Mouse (Mus musculus): Measurements from ENCODE around the gene Lce1c. TPM values are rescaled to one million over a fixed set of nuclear protein-coding genes. Genes with fewer than 3 reads are reported as not detected.

The Lce1c gene
- total RNA-seq (2023): not detected

DNA sequence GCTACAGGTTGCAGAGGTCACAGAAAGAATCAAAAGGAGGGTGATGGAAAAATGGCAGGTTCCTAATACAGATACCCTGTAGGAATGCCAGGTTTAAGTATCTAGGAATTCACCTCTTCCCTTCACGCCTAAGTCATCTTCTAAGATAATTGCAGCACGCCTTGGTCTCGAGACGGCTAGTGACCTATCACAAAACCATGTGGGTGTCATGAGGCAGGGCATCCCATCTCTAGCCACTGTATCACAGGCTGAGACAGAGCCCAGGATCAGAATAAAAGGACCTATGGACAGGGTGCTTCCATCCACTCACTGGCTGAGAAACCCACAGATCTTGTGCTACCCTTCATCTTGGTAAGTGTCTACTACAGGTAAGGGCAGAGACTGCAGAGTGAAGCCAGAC, at the start of gene Lce1c:
Gene Lce1c, plus strand, starts transcription at position 301 of the 400 bp plus-strand sequence.

DNA sequence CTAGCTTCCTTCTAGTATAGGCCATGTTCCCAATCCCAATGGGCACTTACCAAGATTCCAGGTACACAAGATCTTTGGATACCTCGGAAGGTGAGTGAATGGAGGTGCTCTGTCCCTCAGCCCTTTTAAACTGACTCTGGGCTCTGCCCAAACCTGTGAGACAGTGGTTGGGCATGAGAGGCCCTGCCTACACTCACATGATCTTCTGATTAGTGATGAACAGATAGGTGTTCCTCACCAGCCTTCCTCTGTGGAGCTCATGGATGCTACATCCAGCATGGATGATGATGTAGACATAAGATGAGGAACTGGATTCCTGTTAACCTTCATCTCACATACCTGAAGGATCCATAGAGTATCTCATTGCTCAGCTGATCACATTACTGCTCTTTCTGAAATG, 30.8 kb upstream of the Lce1c start, which contains the start of gene Lce1a1:
Gene Lce1a1, minus strand, starts transcription at position 101 of the 400 bp plus-strand sequence.

DNA sequence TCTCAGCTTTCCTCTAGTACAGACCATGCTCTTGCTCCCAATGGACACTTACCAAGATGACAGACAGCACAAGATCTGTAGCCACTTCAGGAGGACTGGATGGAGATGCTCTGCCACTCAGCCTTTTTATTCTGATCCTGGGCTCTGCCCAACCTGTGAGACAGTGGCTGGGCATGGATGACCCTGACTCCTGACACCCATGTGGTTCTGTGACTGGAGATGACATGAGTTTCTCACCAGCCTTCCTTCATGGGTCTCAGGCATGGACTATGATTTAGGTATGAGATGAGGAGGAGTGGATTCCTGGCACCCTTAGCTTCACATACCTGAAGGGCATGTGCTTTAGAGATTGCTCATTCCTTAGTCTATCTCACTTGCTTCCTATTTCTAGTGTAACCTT, 22.2 kb upstream of the Lce1c start, which contains the start of gene Lce1b:
Gene Lce1b, minus strand, starts transcription at position 101 of the 400 bp plus-strand sequence.

DNA sequence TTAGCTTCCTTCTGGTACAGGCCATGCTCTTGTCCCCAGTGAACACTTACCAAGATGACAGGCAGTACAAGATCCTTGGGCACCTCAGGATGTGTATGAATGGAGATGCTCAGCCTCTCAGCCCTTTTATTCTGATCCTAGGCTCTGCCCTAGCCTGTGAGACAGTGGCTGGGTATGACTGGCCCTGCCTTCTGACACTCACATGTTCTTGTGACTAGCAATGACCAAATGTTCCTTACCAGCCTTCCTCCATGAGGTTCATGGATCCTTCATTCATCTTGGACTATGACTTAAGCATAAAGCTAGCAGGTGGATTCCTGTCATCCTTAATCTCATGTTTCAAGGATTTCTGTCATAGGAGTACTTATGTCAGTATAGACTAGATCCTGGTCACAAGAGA, 8.8 kb upstream of the Lce1c start, which contains the start of gene Lce1a2:
Gene Lce1a2, minus strand, starts transcription at position 101 of the 400 bp plus-strand sequence.

DNA sequence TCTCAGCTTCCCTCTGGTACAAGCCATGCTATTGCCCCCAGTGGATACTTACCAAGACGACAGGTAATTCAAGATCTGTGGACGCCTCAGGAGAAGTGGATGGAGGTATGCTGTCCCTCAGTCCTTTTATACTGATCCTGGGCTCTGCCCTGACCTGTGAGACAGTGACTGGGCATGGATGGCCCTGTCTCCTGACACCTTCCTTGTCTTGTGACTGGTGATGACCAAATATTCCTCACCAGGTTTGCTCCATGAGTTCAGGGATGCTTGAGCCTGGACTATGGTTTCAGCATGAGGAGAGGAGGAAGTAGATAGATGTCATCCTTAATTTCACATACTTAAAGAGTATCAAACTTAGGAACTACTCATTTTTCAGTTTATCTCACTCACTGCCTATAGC, 8.1 kb downstream of the Lce1c start, which contains the start of gene Lce1d:
Gene Lce1d, minus strand, starts transcription at position 101 of the 400 bp plus-strand sequence.

DNA sequence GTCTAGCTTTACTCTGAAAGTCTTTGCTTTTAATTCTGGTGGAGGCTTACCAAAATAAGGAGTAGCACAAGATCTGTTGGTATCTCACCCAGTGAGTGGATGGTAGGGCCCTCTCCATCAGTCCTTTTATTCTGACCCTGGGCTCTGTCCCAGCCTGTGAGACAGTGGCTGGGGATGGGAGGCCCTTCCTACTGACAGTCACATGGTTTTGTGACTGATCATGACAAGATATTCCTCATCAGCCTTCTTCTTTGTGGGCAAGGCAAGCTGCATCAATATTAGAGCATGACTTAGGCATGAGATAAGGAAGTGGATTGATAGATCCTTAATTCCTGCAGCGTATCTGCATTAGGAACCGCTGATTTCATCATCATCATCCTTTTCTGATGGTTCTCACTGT, 29.9 kb downstream of the Lce1c start, which contains the start of gene Lce1e:
Gene Lce1e, minus strand, starts transcription at position 101 of the 400 bp plus-strand sequence.

DNA sequence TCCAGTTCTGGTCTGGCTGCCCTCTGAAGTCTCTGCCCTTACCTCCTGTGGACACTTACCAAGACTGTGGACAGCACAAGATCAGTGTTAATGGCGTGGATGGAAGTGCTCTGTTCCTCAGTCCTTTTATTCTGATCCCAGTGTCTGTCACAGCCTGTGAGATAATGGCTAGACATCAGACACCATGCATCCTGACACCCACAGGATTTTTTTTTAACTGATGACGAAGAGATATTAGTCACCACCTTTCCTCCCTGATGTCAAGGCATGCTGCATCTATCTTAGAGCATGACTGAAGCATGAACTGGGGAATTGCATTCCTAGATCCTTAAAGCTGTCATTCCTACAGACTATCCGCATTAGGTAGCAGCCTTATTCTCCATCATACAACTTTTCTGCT, 41.2 kb downstream of the Lce1c start, which contains the start of gene Lce1f:
Gene Lce1f, minus strand, starts transcription at position 101 of the 400 bp plus-strand sequence.

Other genes with a start within 250 kb of the Lce1c start
- gene Gm9774, start 249.8 kb upstream of the Lce1c start, total RNA-seq (2023): under 1 TPM in 1 of 2 experiments, not detected in 1; 0.90 TPM
- gene Sprr2k, start 246.7 kb upstream of the Lce1c start, total RNA-seq (2023): not detected
- gene Sprr1b, start 240.5 kb upstream of the Lce1c start, total RNA-seq (2023): not detected
- not detected for gene Sprr3, start 220.5 kb upstream of the Lce1c start, total RNA-seq (2023)
- gene Sprr1a, start 193.4 kb upstream of the Lce1c start, total RNA-seq (2023): not detected
- not detected for gene Sprr4, start 178.8 kb upstream of the Lce1c start, total RNA-seq (2023)
- not detected for gene 2310046K23Rik, start 144.7 kb upstream of the Lce1c start, total RNA-seq (2023)
- gene Ivl, start 105.5 kb upstream of the Lce1c start, total RNA-seq (2023): not detected
- not detected for gene Smcp, start 90.2 kb upstream of the Lce1c start, total RNA-seq (2023)
- not detected for gene 2210017I01Rik, start 71.8 kb upstream of the Lce1c start, total RNA-seq (2023)
- not detected for gene Lce6a, start 57.6 kb upstream of the Lce1c start, total RNA-seq (2023)
- not detected for gene Lce1a1, start 30.9 kb upstream of the Lce1c start, total RNA-seq (2023)
- not detected for gene Lce1b, start 22.3 kb upstream of the Lce1c start, total RNA-seq (2023)
- gene Lce1a2, start 8.9 kb upstream of the Lce1c start, total RNA-seq (2023): not detected
- not detected for gene Lce1d, start 8.0 kb downstream of the Lce1c start, total RNA-seq (2023)
- not detected for gene Lce1e, start 29.8 kb downstream of the Lce1c start, total RNA-seq (2023)
- gene Lce1f, start 41.1 kb downstream of the Lce1c start, total RNA-seq (2023): not detected
- gene Gm38119, start 59.8 kb downstream of the Lce1c start, total RNA-seq (2023): not detected
- not detected for gene Lce1g, start 73.1 kb downstream of the Lce1c start, total RNA-seq (2023)
- gene Lce1h, start 85.8 kb downstream of the Lce1c start, total RNA-seq (2023): not detected
- gene Lce1i, start 99.7 kb downstream of the Lce1c start, total RNA-seq (2023): not detected
- not detected for gene Lce1j, start 111.3 kb downstream of the Lce1c start, total RNA-seq (2023)
- gene Lce1k, start 128.6 kb downstream of the Lce1c start, total RNA-seq (2023): not detected
- not detected for gene Kprp, start 148.0 kb downstream of the Lce1c start, total RNA-seq (2023)
- gene Lce1l, start 172.0 kb downstream of the Lce1c start, total RNA-seq (2023): not detected
- not detected for gene 2310050C09Rik, start 191.0 kb downstream of the Lce1c start, total RNA-seq (2023)
- not detected for gene Lce3a, start 247.0 kb downstream of the Lce1c start, total RNA-seq (2023)

Data from T-cell, adult 66 days (primary cell).